Mouse (Mus musculus): ENCODE data around the gene Ccdc83. TPM values are rescaled to one million over a fixed set of nuclear protein-coding genes. Genes with fewer than 3 reads are reported as not detected.

Gene Ccdc83
- polyA plus RNA-seq, 2 experiments: not detected

DNA sequence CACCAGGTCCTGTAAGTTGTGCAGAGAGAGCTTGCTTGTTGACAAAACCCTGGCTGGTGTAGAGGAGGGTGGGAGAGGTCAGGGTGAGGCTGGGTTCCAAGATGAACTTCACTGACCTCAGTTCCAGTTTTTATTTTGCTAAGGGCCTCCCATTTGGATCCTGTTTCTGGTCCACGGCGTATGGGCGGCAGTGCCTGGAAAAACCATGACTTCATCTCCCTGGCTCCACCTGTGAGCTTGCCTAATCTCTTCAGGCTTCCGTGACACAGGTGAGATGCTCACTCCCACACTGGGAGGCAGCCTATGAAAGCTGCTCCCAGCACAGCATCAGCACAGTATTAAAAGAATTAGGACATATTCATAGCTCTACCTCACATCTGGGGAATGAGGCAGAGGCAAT is 12.2 kb upstream of the Ccdc83 start:
- H3K4me3 ChIP-seq (replicated peaks; ENCODE audit: low read length): no peak overlapping the region

DNA sequence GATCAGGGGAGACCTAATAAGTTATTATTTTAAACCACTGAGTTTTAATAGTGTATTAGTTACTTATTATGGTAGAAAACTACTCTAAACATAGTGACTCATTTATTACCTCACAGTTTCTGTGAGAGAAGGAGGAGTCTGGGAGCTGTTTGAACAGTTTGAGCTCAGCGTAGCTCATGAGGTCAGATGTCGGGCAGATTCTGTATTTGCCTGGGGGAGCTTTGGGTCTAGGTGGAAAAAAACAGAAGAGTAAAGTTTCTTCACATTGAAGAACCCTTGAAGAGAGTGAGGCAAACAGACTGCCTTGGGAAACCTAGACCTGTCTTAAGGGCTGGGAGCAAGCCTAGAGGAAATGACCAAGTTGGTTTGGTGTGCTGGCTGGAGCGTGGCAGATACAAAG is 11.7 kb upstream of the Ccdc83 start:
- H3K4me2 ChIP-seq (replicated peaks; ENCODE audit: low read depth, low read length, severe bottlenecking): no peak overlapping the region
- no peak overlapping the region for H3K27ac ChIP-seq (replicated peaks; ENCODE audit: low read depth, low read length)
- no peaks in the 10 kb centered on the region for H3K36me3 ChIP-seq (ENCODE audit: control insufficient read depth, insufficient read depth, low read length)
- H3K4me3 ChIP-seq (replicated peaks; ENCODE audit: low read length): no peak overlapping the region
- H3K27me3 ChIP-seq (ENCODE audit: control insufficient read depth, insufficient read depth, low read length): no peaks in the 10 kb centered on the region
- DNase-seq (ENCODE audit: low spot score) (no peak), ATAC-seq (ENCODE audit: low FRiP score, low read depth) (no peak)
- TF ChIP-seq POLR2A (IDR thresholded peaks at IDR 0.05; ENCODE audit: borderline replicate concordance, extremely low read depth, insufficient read depth, insufficient read length): no peak
- no peaks in the 10 kb centered on the region for H3K9me3 ChIP-seq (ENCODE audit: control insufficient read depth, low read length)
- peaks cover 5% of the 10 kb centered on the region; the same call in 1 of the 2 replicates for H3K4me1 ChIP-seq (ENCODE audit: control insufficient read depth, insufficient read depth, low read length)
- no peak overlapping the region for H3K9ac ChIP-seq (ENCODE audit: low read depth, low read length, severe bottlenecking)
- 53% methylated on average over 3 of the region's 3 CpGs for WGBS

More for the DNA sequence above, 12.2 kb upstream of the Ccdc83 start:
- Histone ChIP-seq H3K4me2 (replicated peaks; ENCODE audit: low read depth, low read length, severe bottlenecking) (no peak overlapping the region), H3K9ac (ENCODE audit: low read depth, low read length, severe bottlenecking) (no peak overlapping the region), H3K27me3 (ENCODE audit: control insufficient read depth, insufficient read depth, low read length) (no peaks in the 10 kb centered on the region), H3K4me1 (ENCODE audit: control insufficient read depth, insufficient read depth, low read length) (peaks cover 5% of the 10 kb centered on the region; the same call in 1 of the 2 replicates), H3K36me3 (ENCODE audit: control insufficient read depth, insufficient read depth, low read length) (no peaks in the 10 kb centered on the region), H3K27ac (replicated peaks; ENCODE audit: low read depth, low read length) (no peak overlapping the region), H3K9me3 (ENCODE audit: control insufficient read depth, low read length) (no peaks in the 10 kb centered on the region)
- no peak for TF ChIP-seq POLR2A (IDR thresholded peaks at IDR 0.05; ENCODE audit: borderline replicate concordance, extremely low read depth, insufficient read depth, insufficient read length)
- WGBS: 68% methylated on average over 4 of the region's 4 CpGs
- ATAC-seq (ENCODE audit: low FRiP score, low read depth) (no peak), DNase-seq (ENCODE audit: low spot score) (no peak)

- Histone ChIP-seq H3K9me3 (ENCODE audit: control insufficient read depth, low read length) (no peaks in the 10 kb centered on the region), H3K4me2 (replicated peaks; ENCODE audit: low read depth, low read length, severe bottlenecking) (no peak overlapping the region), H3K27me3 (ENCODE audit: control insufficient read depth, insufficient read depth, low read length) (no peaks in the 10 kb centered on the region), H3K36me3 (ENCODE audit: control insufficient read depth, insufficient read depth, low read length) (no peaks in the 10 kb centered on the region), H3K9ac (ENCODE audit: low read depth, low read length, severe bottlenecking) (no peak overlapping the region), H3K27ac (replicated peaks; ENCODE audit: low read depth, low read length) (no peak overlapping the region), H3K4me1 (ENCODE audit: control insufficient read depth, insufficient read depth, low read length) (no peaks in the 10 kb centered on the region), H3K4me3 (replicated peaks; ENCODE audit: low read length) (no peak overlapping the region)
- WGBS: 40% methylated on average over 11 of the region's 11 CpGs
- ATAC-seq (ENCODE audit: low FRiP score, low read depth) (peak; percentile 71), DNase-seq (ENCODE audit: low spot score) (peak; percentile 35)
- no peak for TF ChIP-seq POLR2A (IDR thresholded peaks at IDR 0.05; ENCODE audit: borderline replicate concordance, extremely low read depth, insufficient read depth, insufficient read length)
These were observed 9.1 kb upstream of the Ccdc83 start for GRCm38 (mm10) chr7:90274561-90275100.

DNA sequence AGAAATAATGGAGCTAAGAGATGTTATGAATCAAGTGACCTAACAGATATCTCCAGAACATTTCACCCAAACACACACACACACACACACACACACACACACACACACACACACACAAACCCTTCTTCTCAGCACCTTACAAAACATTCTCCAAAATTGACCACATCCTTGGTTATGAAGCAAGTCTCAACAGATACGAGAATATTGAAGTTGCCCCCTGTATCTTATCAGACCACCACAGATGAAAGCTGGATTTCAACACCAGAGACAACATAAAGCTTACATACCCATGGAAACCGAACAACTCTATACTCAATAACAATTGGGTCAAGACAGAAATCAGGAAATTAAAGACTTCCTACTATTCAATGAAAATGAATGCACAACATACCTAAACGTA is 4.6 kb upstream of the Ccdc83 start:
- DNase-seq (ENCODE audit: low spot score) (no peak), ATAC-seq (ENCODE audit: low FRiP score, low read depth) (no peak)
- Histone ChIP-seq H3K9ac (ENCODE audit: low read depth, low read length, severe bottlenecking) (no peak overlapping the region), H3K36me3 (ENCODE audit: control insufficient read depth, insufficient read depth, low read length) (no peaks in the 10 kb centered on the region), H3K4me1 (ENCODE audit: control insufficient read depth, insufficient read depth, low read length) (no peaks in the 10 kb centered on the region), H3K4me2 (replicated peaks; ENCODE audit: low read depth, low read length, severe bottlenecking) (no peak overlapping the region), H3K9me3 (ENCODE audit: control insufficient read depth, low read length) (no peaks in the 10 kb centered on the region), H3K27me3 (ENCODE audit: control insufficient read depth, insufficient read depth, low read length) (no peaks in the 10 kb centered on the region), H3K27ac (replicated peaks; ENCODE audit: low read depth, low read length) (no peak overlapping the region), H3K4me3 (replicated peaks; ENCODE audit: low read length) (no peak overlapping the region)
- WGBS: 87% methylated on average over 3 of the region's 3 CpGs
- no peak for TF ChIP-seq POLR2A (IDR thresholded peaks at IDR 0.05; ENCODE audit: borderline replicate concordance, extremely low read depth, insufficient read depth, insufficient read length)

DNA sequence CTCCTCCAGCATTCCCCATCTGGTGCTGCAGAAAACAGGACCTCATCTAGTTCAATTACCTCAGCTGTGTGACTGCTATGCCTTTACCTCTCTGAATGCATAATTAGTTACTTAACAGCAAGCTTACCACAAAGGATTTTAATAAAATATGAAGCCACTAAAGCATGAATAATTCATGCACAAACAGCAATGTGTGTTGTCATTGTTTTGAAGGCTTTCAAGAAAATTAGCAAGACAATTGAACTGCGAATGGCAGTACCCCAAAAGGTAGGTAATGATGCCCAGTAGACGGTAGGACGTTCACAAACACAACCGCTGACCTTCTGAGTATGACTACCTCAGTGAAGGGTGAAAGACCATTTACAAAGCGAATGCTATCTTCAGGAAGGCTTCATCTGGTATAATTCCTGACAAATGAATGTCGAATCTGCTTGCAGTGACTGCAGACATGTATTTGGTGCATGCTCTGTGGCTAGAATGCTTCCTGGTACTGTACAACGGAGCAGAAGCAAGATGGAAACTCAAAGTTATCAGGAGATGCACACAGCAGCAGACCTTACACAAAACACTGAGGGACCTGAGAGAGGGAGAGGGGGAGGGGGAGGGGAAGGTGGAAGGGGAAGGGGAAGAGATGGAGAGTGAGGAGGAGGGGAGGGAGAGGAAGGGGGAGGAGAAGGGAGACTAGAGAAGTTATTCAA is 3.5 kb downstream of the Ccdc83 start:
- no peaks in the 10 kb centered on the region for H3K36me3 ChIP-seq (ENCODE audit: control insufficient read depth, insufficient read depth, low read length)
- no peaks in the 10 kb centered on the region for H3K9me3 ChIP-seq (ENCODE audit: control insufficient read depth, low read length)
- H3K4me1 ChIP-seq (ENCODE audit: control insufficient read depth, insufficient read depth, low read length): no peaks in the 10 kb centered on the region
- DNase-seq (ENCODE audit: low spot score): no peak
- 41% methylated on average over 7 of the region's 7 CpGs for WGBS
- H3K27ac ChIP-seq (replicated peaks; ENCODE audit: low read depth, low read length): no peak overlapping the region
- ATAC-seq (ENCODE audit: low FRiP score, low read depth): no peak
- H3K9ac ChIP-seq (ENCODE audit: low read depth, low read length, severe bottlenecking): no peak overlapping the region
- no peaks in the 10 kb centered on the region for H3K27me3 ChIP-seq (ENCODE audit: control insufficient read depth, insufficient read depth, low read length)
- H3K4me2 ChIP-seq (replicated peaks; ENCODE audit: low read depth, low read length, severe bottlenecking): no peak overlapping the region
- no peak overlapping the region for H3K4me3 ChIP-seq (replicated peaks; ENCODE audit: low read length)
- no peak for TF ChIP-seq POLR2A (IDR thresholded peaks at IDR 0.05; ENCODE audit: borderline replicate concordance, extremely low read depth, insufficient read depth, insufficient read length)

Measured in limb, embryonic 14.5 days (tissue).